Mouse (Mus musculus) cerebellum, adult 2 months (tissue): Measurements from ENCODE around the gene Tbc1d10b.

ENCODE experiments used
- CTCF ChIP-seq: fragments of 200-500 bp; IDR thresholded peaks from 2 replicates; pipeline ENCODE4 v1.5.1; 2011; ENCODE audit warnings: low read depth, mild to moderate bottlenecking, control low read depth, low read length, moderate library complexity, borderline replicate concordance; ENCODE audit not compliant: insufficient read depth
- POLR2A ChIP-seq: fragments of 200-500 bp; IDR thresholded peaks from 2 replicates; pipeline ENCODE4 v1.6.1; 2011; ENCODE audit warnings: low read length, control low read depth, borderline replicate concordance; ENCODE audit not compliant: insufficient read depth

GRCm38 (mm10) chr7:127187351-127187750 is 20.9 kb downstream of the Tbc1d10b start:
- TF ChIP-seq CTCF = no peak
- no peak for TF ChIP-seq POLR2A
